Mouse (Mus musculus) limb, embryonic 10.5 days (tissue): ENCODE results near the gene Dph6. TPM values are rescaled to one million over a fixed set of nuclear protein-coding genes. Genes with fewer than 3 reads are reported as not detected.

Experiments used
- DNase-seq: peaks from one replicate; pipeline ENCODE4 v3.0.0-alpha.2; 2017; ENCODE audit warnings: low spot score
- H3K27ac ChIP-seq: fragments of 300-500 bp; sonication (generic); 2 replicates; pipeline ENCODE4 v1.5.1; 2016; ENCODE audit warnings: mild to moderate bottlenecking
- H3K27me3 ChIP-seq: fragments of 300-500 bp; sonication (generic); 2 replicates; pipeline ENCODE4 v1.6.1; 2016; ENCODE audit warnings: low read depth, mild to moderate bottlenecking; ENCODE audit not compliant: poor library complexity, severe bottlenecking
- H3K36me3 ChIP-seq: fragments of 300-500 bp; sonication (generic); 2 replicates; pipeline ENCODE4 v1.6.1; 2016; ENCODE audit warnings: mild to moderate bottlenecking, moderate library complexity
- H3K4me1 ChIP-seq: fragments of 300-500 bp; sonication (generic); 2 replicates; pipeline ENCODE4 v1.6.1; 2016
- H3K4me3 ChIP-seq: fragments of 300-500 bp; sonication (generic); 2 replicates; pipeline ENCODE4 v1.5.1; 2016; ENCODE audit warnings: mild to moderate bottlenecking, moderate library complexity
- H3K9me3 ChIP-seq: fragments of 300-500 bp; sonication (generic); replicated peaks from 2 replicates; pipeline ENCODE4 v1.6.1; 2016; ENCODE audit warnings: mild to moderate bottlenecking
- WGBS: fragments of 180-500 bp; shearing (Covaris S2); methylation state at CpG from one replicate; pipeline ENCODE4 v1.1.7; 2016; 5-methylcytosine and 5-hydroxymethylcytosine counted together
- polyA plus RNA-seq: library from polyadenylated mRNA; unstranded; fragments of >200 nt; fragmentation: Nextera tagmentation; extraction: Ambion mirVana; gene quantifications from 2 replicates; pipeline ENCODE4 v1.2.1, GENCODE M21; 2016

Gene Dph6
- polyA plus RNA-seq: 21.9 and 23.7 TPM in 2 replicates

- Histone ChIP-seq H3K27ac (peak within 1 kb of the TSS; percentile 98), H3K27me3 (no peaks in the 10 kb centered on the region), H3K4me3 (peak within 1 kb of the TSS; percentile 69), H3K36me3 (no peaks in the 10 kb centered on the region), H3K4me1 (peaks cover 6% of the 10 kb centered on the region; the same call in 1 of the 2 replicates), H3K9me3 (no peaks in the 10 kb centered on the region)
- DNase-seq: peak; percentile 91
- under 1% methylated on average over 45 of the region's 45 CpGs for WGBS
Measured at GRCm38 (mm10) chr2:114654365-114655239, at the start of gene Dph6. Dph6 (minus strand) TSS chr2:114654964.

- H3K4me1 ChIP-seq: no peaks in the 10 kb centered on the region
- H3K27me3 ChIP-seq: no peaks in the 10 kb centered on the region
- whole genome bisulfite sequencing: 85% methylated on average over 2 of the region's 2 CpGs
- H3K9me3 ChIP-seq: no peaks in the 10 kb centered on the region
- DNase-seq: no peak
- no peak overlapping the region for H3K27ac ChIP-seq
- no peak overlapping the region for H3K4me3 ChIP-seq
- no peaks in the 10 kb centered on the region for H3K36me3 ChIP-seq
Measured at GRCm38 (mm10) chr2:114700966-114701685, 46.4 kb upstream of the Dph6 start.

GRCm38 (mm10) chr2:114691607-114692006 lies 36.8 kb upstream of the Dph6 start:
- DNase-seq: no peak
- peaks cover 5% of the 10 kb centered on the region; the same call in 1 of the 2 replicates for H3K4me1 ChIP-seq
- no peaks in the 10 kb centered on the region for H3K27me3 ChIP-seq
- WGBS: 80% methylated on average over 2 of the region's 2 CpGs
- H3K27ac ChIP-seq: no peak overlapping the region
- no peaks in the 10 kb centered on the region for H3K36me3 ChIP-seq
- H3K9me3 ChIP-seq: no peaks in the 10 kb centered on the region
- no peak overlapping the region for H3K4me3 ChIP-seq

GRCm38 (mm10) chr2:114687483-114687882 lies 32.7 kb upstream of the Dph6 start:
- Histone ChIP-seq H3K36me3 (no peaks in the 10 kb centered on the region), H3K4me3 (no peak overlapping the region), H3K27ac (no peak overlapping the region), H3K9me3 (no peaks in the 10 kb centered on the region), H3K4me1 (peaks cover 5% of the 10 kb centered on the region; the same call in 1 of the 2 replicates), H3K27me3 (no peaks in the 10 kb centered on the region)
- WGBS: 67% methylated on average over 1 of the region's 1 CpGs
- no peak for DNase-seq

- no peak for DNase-seq
- no peak overlapping the region for H3K27ac ChIP-seq
- H3K27me3 ChIP-seq: no peaks in the 10 kb centered on the region
- H3K4me1 ChIP-seq: peaks cover 5% of the 10 kb centered on the region; the same call in 1 of the 2 replicates
- no peaks in the 10 kb centered on the region for H3K9me3 ChIP-seq
- WGBS: 90% methylated on average over 4 of the region's 4 CpGs
- H3K36me3 ChIP-seq: no peaks in the 10 kb centered on the region
- no peak overlapping the region for H3K4me3 ChIP-seq
Measured at GRCm38 (mm10) chr2:114687081-114687480, 32.3 kb upstream of the Dph6 start.

GRCm38 (mm10) chr2:114673831-114674230 lies 19.1 kb upstream of the Dph6 start:
- DNase-seq: no peak
- H3K27me3 ChIP-seq: no peaks in the 10 kb centered on the region
- H3K4me3 ChIP-seq: no peak overlapping the region
- 93% methylated on average over 1 of the region's 1 CpGs for WGBS
- no peaks in the 10 kb centered on the region for H3K9me3 ChIP-seq
- H3K36me3 ChIP-seq: no peaks in the 10 kb centered on the region
- H3K4me1 ChIP-seq: no peaks in the 10 kb centered on the region
- no peak overlapping the region for H3K27ac ChIP-seq

GRCm38 (mm10) chr2:114670983-114671382 lies 16.2 kb upstream of the Dph6 start:
- no peak overlapping the region for H3K27ac ChIP-seq
- WGBS: 80% methylated on average over 3 of the region's 3 CpGs
- no peaks in the 10 kb centered on the region for H3K27me3 ChIP-seq
- no peaks in the 10 kb centered on the region for H3K36me3 ChIP-seq
- H3K4me3 ChIP-seq: no peak overlapping the region
- no peak for DNase-seq
- no peaks in the 10 kb centered on the region for H3K4me1 ChIP-seq
- H3K9me3 ChIP-seq: no peaks in the 10 kb centered on the region

GRCm38 (mm10) chr2:114658954-114659353 lies 4.2 kb upstream of the Dph6 start:
- H3K4me3 ChIP-seq: no peak overlapping the region
- no peaks in the 10 kb centered on the region for H3K36me3 ChIP-seq
- peaks cover under 1% of the 10 kb centered on the region; the same call in 1 of the 2 replicates for H3K4me1 ChIP-seq
- no peaks in the 10 kb centered on the region for H3K9me3 ChIP-seq
- H3K27ac ChIP-seq: no peak overlapping the region
- H3K27me3 ChIP-seq: no peaks in the 10 kb centered on the region
- WGBS: 90% methylated on average over 2 of the region's 2 CpGs
- no peak for DNase-seq

- 87% methylated on average over 5 of the region's 5 CpGs for WGBS
- no peak overlapping the region for H3K27ac ChIP-seq
Measured at GRCm38 (mm10) chr2:114646240-114646639, 8.5 kb downstream of the Dph6 start.

GRCm38 (mm10) chr2:114643832-114644231 lies 10.9 kb downstream of the Dph6 start:
- no peak overlapping the region for H3K27ac ChIP-seq
- H3K4me1 ChIP-seq: no peaks in the 10 kb centered on the region
- H3K9me3 ChIP-seq: no peaks in the 10 kb centered on the region
- no peak for DNase-seq
- H3K4me3 ChIP-seq: no peak overlapping the region
- peaks cover 9% of the 10 kb centered on the region for H3K36me3 ChIP-seq
- 89% methylated on average over 2 of the region's 2 CpGs for WGBS
- no peaks in the 10 kb centered on the region for H3K27me3 ChIP-seq

More at GRCm38 (mm10) chr2:114646240-114646639, 8.5 kb downstream of the Dph6 start:
- Histone ChIP-seq H3K4me1 (no peaks in the 10 kb centered on the region), H3K36me3 (peaks cover 8% of the 10 kb centered on the region; the same call in 1 of the 2 replicates), H3K4me3 (no peak overlapping the region), H3K27me3 (no peaks in the 10 kb centered on the region), H3K9me3 (no peaks in the 10 kb centered on the region)
- DNase-seq: no peak

GRCm38 (mm10) chr2:114624683-114625082 lies 30.1 kb downstream of the Dph6 start:
- 38% methylated on average over 4 of the region's 4 CpGs for WGBS
- Histone ChIP-seq H3K4me1 (peaks cover 14% of the 10 kb centered on the region), H3K36me3 (no peaks in the 10 kb centered on the region), H3K27ac (no peak overlapping the region), H3K9me3 (no peaks in the 10 kb centered on the region), H3K27me3 (no peaks in the 10 kb centered on the region), H3K4me3 (no peak overlapping the region)
- DNase-seq: no peak

- DNase-seq: no peak
- WGBS: 6% methylated on average over 2 of the region's 2 CpGs
- Histone ChIP-seq H3K27me3 (no peaks in the 10 kb centered on the region), H3K9me3 (no peaks in the 10 kb centered on the region), H3K4me1 (peaks cover 14% of the 10 kb centered on the region), H3K27ac (no peak overlapping the region; the same call in 1 of the 2 replicates), H3K36me3 (no peaks in the 10 kb centered on the region), H3K4me3 (no peak overlapping the region)
Measured at GRCm38 (mm10) chr2:114622550-114622939, 32.2 kb downstream of the Dph6 start.
